Mouse (Mus musculus) ES-E14 (cell line): Measurements from ENCODE around the gene Fmo4. TPM values are rescaled to one million over a fixed set of nuclear protein-coding genes. Genes with fewer than 3 reads are reported as not detected.
"Not testable (repeated sequence)": the region's sequence is repeated elsewhere in the genome, so short reads cannot be mapped to it uniquely, and the experiment has no call there.

ENCODE experiments used
- DNase-seq: peaks from one replicate; pipeline ENCODE4 v3.0.0-alpha.2; 2013; ENCODE audit warnings: low read depth, low spot score
- H3K27ac ChIP-seq: 2 replicates; pipeline ENCODE4 v1.5.1; 2012; ENCODE audit warnings: low read depth, mild to moderate bottlenecking, low read length, moderate library complexity, mixed read lengths; ENCODE audit not compliant: poor library complexity, insufficient read depth, severe bottlenecking
- H3K36me3 ChIP-seq: 2 replicates; pipeline ENCODE4 v1.6.1; 2012; ENCODE audit warnings: mild to moderate bottlenecking, low read length, moderate library complexity, mixed read lengths; ENCODE audit not compliant: control insufficient read depth, poor library complexity, insufficient read depth, severe bottlenecking
- H3K4me1 ChIP-seq, 2 experiments: fragments of 150-350 bp in 1 of 2; sonication (generic) in 1 of 2; 2 replicates each; pipeline ENCODE4 v1.6.1; 2012; ENCODE audit warnings: low read length in 2 of 2, mild to moderate bottlenecking in 1 of 2, mixed read lengths in 1 of 2; ENCODE audit not compliant: control insufficient read depth in 2 of 2, insufficient read depth in 2 of 2, poor library complexity in 1 of 2
- H3K4me3 ChIP-seq, 2 experiments: fragments of 150-350 bp in 1 of 2; sonication (generic) in 1 of 2; 2 replicates each; pipeline ENCODE4 v1.5.1; 2012; ENCODE audit warnings: low read length in 2 of 2, low read depth in 1 of 2, mild to moderate bottlenecking in 1 of 2, mixed read lengths in 1 of 2; ENCODE audit not compliant: insufficient read depth in 1 of 2, poor library complexity in 1 of 2, severe bottlenecking in 1 of 2
- H3K9ac ChIP-seq: 2 replicates; pipeline ENCODE4 v1.6.1; 2012; ENCODE audit warnings: low read depth, mild to moderate bottlenecking, low read length, mixed read lengths; ENCODE audit not compliant: poor library complexity, insufficient read depth, severe bottlenecking
- H3K9me3 ChIP-seq: fragments of 150-350 bp; sonication (generic); 2 replicates; pipeline ENCODE4 v1.6.1; 2012; ENCODE audit warnings: low read depth, mild to moderate bottlenecking, low read length; ENCODE audit not compliant: control insufficient read depth, insufficient read depth
- CHD2 ChIP-seq: IDR thresholded peaks from 2 replicates; pipeline ENCODE4 v1.6.1; 2014; ENCODE audit warnings: mild to moderate bottlenecking, low read depth, low read length, inconsistent platforms
- HCFC1 ChIP-seq: IDR thresholded peaks from 2 replicates; pipeline ENCODE4 v1.6.1; 2012; ENCODE audit warnings: low read length, inconsistent platforms, borderline replicate concordance; ENCODE audit not compliant: insufficient read depth
- MAFK ChIP-seq: IDR thresholded peaks from 2 replicates; pipeline ENCODE4 v1.6.1; 2014; ENCODE audit warnings: mild to moderate bottlenecking, low read depth, low read length, inconsistent platforms; ENCODE audit not compliant: insufficient read depth
- ZC3H11A ChIP-seq: IDR thresholded peaks from 2 replicates; pipeline ENCODE4 v1.6.1; 2012; ENCODE audit warnings: low read depth, mild to moderate bottlenecking, inconsistent platforms, low read length, borderline replicate concordance
- ZNF384 ChIP-seq: IDR thresholded peaks from 2 replicates; pipeline ENCODE4 v1.6.1; 2012; ENCODE audit warnings: low read depth, low read length, inconsistent platforms
- in situ Hi-C, 2 experiments: fragments of 600-800 bp; cut with MboI; formaldehyde crosslinking; loops; one replicate each; pipeline ENCODE4 v1.15.1; 2025; ENCODE audit warnings: low sequenced_read_pairs in 2 of 2, inconsistent platforms in 1 of 2; ENCODE audit not compliant: unreplicated experiment in 2 of 2
- total RNA-seq: library from RNA; depleted of rRNA; stranded (reverse); fragments of 300-350 nt; gene quantifications from 2 replicates; pipeline ENCODE4 v1.2.3, GENCODE M21; 2012

Fmo4 gene
- total RNA-seq, 1 experiment = not detected

GRCm38 (mm10) chr1:162783669-162784248 lies 30.0 kb downstream of the Fmo4 start:
- Histone ChIP-seq H3K9me3 (no peaks in the 10 kb centered on the region), H3K36me3 (no peaks in the 10 kb centered on the region), H3K4me3 (no peak overlapping the region), H3K4me1 (no peaks in the 10 kb centered on the region), H3K9ac (no peak overlapping the region), H3K27ac (no peak overlapping the region)
- no peak for TF ChIP-seq HCFC1
- in situ Hi-C loops = no loop called here
- DNase-seq = no peak

DNA sequence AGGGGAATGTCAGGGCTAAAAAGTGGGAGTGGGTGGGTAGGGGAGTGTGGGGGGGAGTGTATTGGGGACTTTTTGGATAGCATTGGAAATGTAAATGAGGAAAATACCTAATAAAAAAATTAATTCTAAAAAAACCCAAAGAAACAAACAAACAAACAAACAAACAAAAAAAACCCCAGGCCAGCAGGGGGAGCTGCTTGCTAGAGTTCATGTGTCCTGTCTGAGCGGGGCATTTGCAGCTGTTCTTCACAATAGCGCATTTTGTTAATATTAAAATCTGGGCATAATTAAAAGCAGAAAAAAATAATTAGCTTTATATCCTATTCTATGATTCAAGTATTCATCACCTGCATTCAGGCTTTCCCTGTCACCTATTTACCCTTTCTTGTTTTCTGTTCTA lies 32.7 kb downstream of the Fmo4 start:
- H3K9me3 ChIP-seq, H3K4me3 ChIP-seq, H3K36me3 ChIP-seq, H3K27ac ChIP-seq, H3K9ac ChIP-seq, in situ Hi-C loops, H3K4me1 ChIP-seq: not testable (repeated sequence)
- peak; percentile 2 for DNase-seq

DNA sequence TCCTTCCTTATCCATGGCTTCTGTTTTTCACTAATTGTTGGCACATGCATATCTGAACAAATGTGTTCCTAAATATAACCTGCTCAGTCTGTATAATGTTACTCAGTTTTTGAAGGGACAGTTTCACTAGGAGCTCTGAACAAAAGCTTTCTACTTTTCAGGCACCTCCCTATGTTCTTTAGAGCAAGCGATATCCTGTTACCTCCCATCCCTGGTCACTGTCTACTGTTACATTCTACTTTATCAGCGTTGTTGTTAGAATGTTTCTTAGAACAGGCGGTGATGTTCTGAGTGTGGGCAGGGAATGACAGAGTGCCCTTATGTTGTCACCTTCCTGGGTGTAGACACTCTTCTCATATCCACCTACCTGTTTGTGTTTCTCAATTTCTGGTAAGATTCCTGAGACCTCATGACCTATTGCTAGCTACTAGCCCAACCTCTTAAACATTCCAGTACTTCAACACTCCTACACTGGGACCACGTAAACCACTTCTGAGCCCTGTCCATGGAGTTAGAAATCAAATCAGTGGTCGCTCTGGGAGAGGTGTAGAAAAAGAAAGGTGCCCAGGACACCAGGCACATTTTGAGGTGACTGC lies 35.7 kb downstream of the Fmo4 start:
- no peaks in the 10 kb centered on the region for H3K9me3 ChIP-seq
- in situ Hi-C loops = no loop called here
- no peak overlapping the region for H3K9ac ChIP-seq
- H3K36me3 ChIP-seq = no peaks in the 10 kb centered on the region
- no peaks in the 10 kb centered on the region for H3K4me1 ChIP-seq
- no peak for TF ChIP-seq CHD2
- no peak overlapping the region for H3K4me3 ChIP-seq
- H3K27ac ChIP-seq = no peak overlapping the region
- DNase-seq = no peak

DNA sequence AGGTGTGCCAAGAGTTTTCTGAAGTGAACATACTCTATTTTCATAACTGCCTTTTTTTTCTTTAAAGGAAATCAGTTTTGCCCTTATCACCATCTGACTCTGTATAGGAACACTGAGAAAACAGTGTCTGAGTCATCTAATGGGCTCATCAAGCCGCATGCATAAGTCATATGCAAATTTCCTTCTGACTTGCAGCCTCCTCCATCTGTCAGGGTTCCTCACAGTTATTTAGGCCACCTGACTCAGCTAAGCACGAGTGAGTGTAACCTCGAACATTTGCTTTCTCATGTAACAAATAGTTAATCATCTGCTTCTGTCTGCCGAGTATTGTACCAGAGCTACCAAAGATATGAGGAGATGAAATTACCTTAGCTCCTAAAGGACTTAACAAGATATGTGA lies 40.1 kb downstream of the Fmo4 start:
- in situ Hi-C loops = no loop called here

DNA sequence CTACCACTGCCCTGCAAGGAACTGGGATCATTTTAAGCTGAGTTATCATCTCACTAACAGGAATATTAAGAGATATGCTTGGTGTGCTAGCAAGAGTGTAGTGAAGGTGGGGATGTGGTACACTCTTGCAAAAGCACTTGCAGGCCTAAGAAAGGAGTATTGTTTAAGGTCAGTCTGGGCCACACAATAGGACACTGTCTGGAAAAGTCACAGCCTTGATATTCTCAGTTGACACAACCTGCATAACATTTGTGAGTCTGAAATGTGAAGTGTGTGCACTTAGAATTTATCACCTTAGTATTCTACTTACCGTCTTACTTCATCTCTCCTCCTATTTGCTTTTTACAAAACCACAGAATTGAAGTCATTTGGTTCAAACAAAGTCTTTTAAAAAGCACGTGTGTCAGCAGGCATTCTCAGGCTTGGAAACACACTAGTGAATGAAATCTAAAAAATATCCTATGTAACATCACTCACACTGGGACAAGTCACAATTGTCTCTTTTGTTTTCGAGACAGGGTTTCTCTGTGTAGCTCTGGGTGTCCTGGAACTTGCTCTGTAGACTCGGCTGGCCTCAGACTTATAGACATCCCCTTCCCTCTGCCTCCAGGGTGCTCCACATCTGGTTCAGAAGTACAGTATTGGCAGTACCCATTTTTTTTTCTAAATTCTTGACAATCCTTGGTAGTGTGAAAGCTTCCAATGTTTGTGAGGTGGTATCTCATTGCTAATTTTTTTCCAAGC lies 42.0 kb downstream of the Fmo4 start:
- Histone ChIP-seq H3K9me3 (no peaks in the 10 kb centered on the region), H3K27ac (no peak overlapping the region), H3K4me3 (no peak overlapping the region), H3K36me3 (no peaks in the 10 kb centered on the region), H3K4me1 (no peaks in the 10 kb centered on the region), H3K9ac (no peak overlapping the region)
- TF ChIP-seq ZC3H11A (no peak), MAFK (no peak), ZNF384 (no peak), CHD2 (no peak), HCFC1 (no peak)
- no peak for DNase-seq
- in situ Hi-C loops = no loop called here

More for the DNA sequence above, 40.1 kb downstream of the Fmo4 start:
- H3K27ac ChIP-seq = no peak overlapping the region
- H3K9me3 ChIP-seq = no peaks in the 10 kb centered on the region
- H3K4me1 ChIP-seq = no peaks in the 10 kb centered on the region
- TF ChIP-seq MAFK (no peak), CHD2 (no peak), ZC3H11A (no peak), ZNF384 (no peak), HCFC1 (no peak)
- H3K9ac ChIP-seq = no peak overlapping the region
- no peak overlapping the region for H3K4me3 ChIP-seq
- DNase-seq = no peak
- no peaks in the 10 kb centered on the region for H3K36me3 ChIP-seq
